Mouse (Mus musculus) limb, embryonic 12.5 days (tissue): ENCODE results near the gene Stx6. TPM values are rescaled to one million over a fixed set of nuclear protein-coding genes. Genes with fewer than 3 reads are reported as not detected.

Experiments
- ATAC-seq: fragments of 200-750 bp; cut with Nextera tagmentation; 2 replicates; pipeline ENCODE4 v1.8.0; 2017; ENCODE audit warnings: low read depth, moderate TSS enrichment; ENCODE audit not compliant: insufficient number of reproducible peaks, insufficient read depth, low FRiP score, low TSS enrichment
- H3K27ac ChIP-seq: fragments of 300-500 bp; sonication (generic); 2 replicates; pipeline ENCODE4 v1.5.1; 2016; ENCODE audit warnings: mild to moderate bottlenecking, moderate library complexity
- H3K27me3 ChIP-seq: fragments of 300-500 bp; sonication (generic); 2 replicates; pipeline ENCODE4 v1.6.1; 2016; ENCODE audit warnings: mild to moderate bottlenecking, moderate library complexity
- H3K36me3 ChIP-seq: fragments of 300-500 bp; sonication (generic); 2 replicates; pipeline ENCODE4 v1.6.1; 2016; ENCODE audit warnings: mild to moderate bottlenecking, moderate library complexity
- H3K4me1 ChIP-seq: fragments of 300-500 bp; sonication (generic); replicated peaks from 2 replicates; pipeline ENCODE4 v1.6.1; 2016
- H3K4me2 ChIP-seq: fragments of 300-500 bp; sonication (generic); 2 replicates; pipeline ENCODE4 v1.6.1; 2016; ENCODE audit warnings: mild to moderate bottlenecking, moderate library complexity
- H3K4me3 ChIP-seq: fragments of 300-500 bp; sonication (generic); replicated peaks from 2 replicates; pipeline ENCODE4 v1.5.1; 2016; ENCODE audit warnings: mild to moderate bottlenecking
- H3K9ac ChIP-seq: fragments of 300-500 bp; sonication (generic); replicated peaks from 2 replicates; pipeline ENCODE4 v1.6.1; 2016; ENCODE audit warnings: mild to moderate bottlenecking, moderate library complexity
- H3K9me3 ChIP-seq: fragments of 300-500 bp; sonication (generic); 2 replicates; pipeline ENCODE4 v1.6.1; 2016; ENCODE audit warnings: mild to moderate bottlenecking, moderate library complexity
- WGBS: fragments of 180-500 bp; shearing (Covaris S2); methylation state at CpG from one replicate; pipeline ENCODE4 v1.1.7; 2016; 5-methylcytosine and 5-hydroxymethylcytosine counted together
- polyA plus RNA-seq: library from polyadenylated mRNA; unstranded; fragments of >200 nt; fragmentation: Nextera tagmentation; extraction: Ambion mirVana; gene quantifications from 2 replicates; pipeline ENCODE4 v1.2.1, GENCODE M21; 2016

Gene Stx6
- polyA plus RNA-seq, 1 experiment from 2014 or later: 112 TPM

DNA sequence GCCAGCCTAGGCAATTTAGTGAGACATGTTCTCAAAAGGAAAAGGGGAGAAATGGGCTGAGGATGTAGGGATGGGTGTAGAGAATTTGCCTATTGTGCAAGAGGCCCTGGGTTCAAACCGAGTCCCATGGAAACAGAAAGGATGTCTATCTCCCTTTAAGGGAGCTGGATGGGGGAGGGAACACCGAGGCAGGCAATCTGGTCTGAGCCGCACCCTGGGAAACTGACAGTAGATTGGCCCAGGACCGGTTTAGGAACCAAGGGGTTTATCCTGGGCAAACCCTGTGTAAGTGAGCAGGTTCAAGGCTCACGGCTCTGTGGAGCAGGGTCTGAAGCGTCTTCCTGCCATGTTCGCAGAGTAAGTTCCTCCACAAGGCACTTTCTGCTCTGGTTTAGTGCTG, 87.0 kb downstream of the Stx6 start:
- no peak for ATAC-seq
- H3K9me3 ChIP-seq: no peaks in the 10 kb centered on the region
- WGBS: 60% methylated on average over 7 of the region's 7 CpGs
- H3K27me3 ChIP-seq: no peaks in the 10 kb centered on the region
- peak overlapping the region; percentile 72; the same call in 1 of the 2 replicates for H3K4me3 ChIP-seq
- H3K36me3 ChIP-seq: peaks cover 17% of the 10 kb centered on the region
- no peak overlapping the region for H3K27ac ChIP-seq
- peaks cover 15% of the 10 kb centered on the region for H3K4me1 ChIP-seq
- peak overlapping the region; percentile 79 for H3K4me2 ChIP-seq
- no peak overlapping the region for H3K9ac ChIP-seq

DNA sequence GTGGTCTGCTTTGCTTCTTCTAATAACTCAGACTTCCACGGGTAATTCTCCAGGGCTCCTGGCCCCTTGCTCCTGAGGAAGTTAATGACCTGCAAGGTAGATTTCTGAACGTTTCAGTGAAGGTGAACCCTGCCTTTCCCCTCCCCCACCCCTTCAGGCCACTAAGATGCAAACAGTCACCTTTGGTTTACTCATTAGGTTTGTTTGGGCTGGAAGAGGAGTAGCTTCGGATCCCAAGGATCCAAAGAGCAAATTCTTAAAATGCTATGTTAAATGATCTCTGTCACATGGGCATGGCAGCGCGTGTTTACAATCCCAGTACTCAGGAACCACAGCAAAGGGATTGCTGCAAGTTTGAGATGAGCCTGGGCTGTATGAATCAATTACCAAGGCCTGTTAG, 88.9 kb downstream of the Stx6 start:
- Histone ChIP-seq H3K4me1 (peaks cover 15% of the 10 kb centered on the region), H3K9me3 (no peaks in the 10 kb centered on the region), H3K27ac (no peak overlapping the region), H3K36me3 (no peaks in the 10 kb centered on the region), H3K9ac (no peak overlapping the region), H3K4me2 (no peak overlapping the region), H3K4me3 (no peak overlapping the region), H3K27me3 (no peaks in the 10 kb centered on the region)
- no peak for ATAC-seq
- WGBS: 23% methylated on average over 5 of the region's 5 CpGs

DNA sequence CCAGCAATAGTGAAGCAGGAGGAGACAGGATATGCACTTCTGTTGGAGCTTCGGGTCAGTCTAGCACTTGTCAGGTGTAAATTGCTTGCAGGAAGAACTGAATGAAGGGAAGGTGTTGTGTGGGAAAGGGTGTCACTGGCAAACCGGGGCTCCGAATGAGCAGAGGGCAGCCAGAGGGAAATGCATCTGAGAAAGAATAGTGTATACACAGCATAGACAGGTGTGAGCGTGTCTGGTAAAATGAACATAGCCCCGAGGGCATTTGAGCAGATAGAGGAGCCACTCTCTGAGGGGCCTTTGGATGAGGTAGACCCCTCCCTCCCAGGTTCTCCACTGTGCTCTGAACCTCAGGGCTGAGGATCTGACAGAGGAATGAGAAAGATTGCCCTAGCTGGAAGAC, 89.5 kb downstream of the Stx6 start:
- H3K9ac ChIP-seq: no peak overlapping the region
- 45% methylated on average over 5 of the region's 5 CpGs for WGBS
- H3K9me3 ChIP-seq: no peaks in the 10 kb centered on the region
- ATAC-seq: no peak
- no peak overlapping the region for H3K4me2 ChIP-seq
- no peaks in the 10 kb centered on the region for H3K27me3 ChIP-seq
- H3K36me3 ChIP-seq: no peaks in the 10 kb centered on the region
- H3K27ac ChIP-seq: no peak overlapping the region
- H3K4me3 ChIP-seq: no peak overlapping the region
- H3K4me1 ChIP-seq: peaks cover 13% of the 10 kb centered on the region

DNA sequence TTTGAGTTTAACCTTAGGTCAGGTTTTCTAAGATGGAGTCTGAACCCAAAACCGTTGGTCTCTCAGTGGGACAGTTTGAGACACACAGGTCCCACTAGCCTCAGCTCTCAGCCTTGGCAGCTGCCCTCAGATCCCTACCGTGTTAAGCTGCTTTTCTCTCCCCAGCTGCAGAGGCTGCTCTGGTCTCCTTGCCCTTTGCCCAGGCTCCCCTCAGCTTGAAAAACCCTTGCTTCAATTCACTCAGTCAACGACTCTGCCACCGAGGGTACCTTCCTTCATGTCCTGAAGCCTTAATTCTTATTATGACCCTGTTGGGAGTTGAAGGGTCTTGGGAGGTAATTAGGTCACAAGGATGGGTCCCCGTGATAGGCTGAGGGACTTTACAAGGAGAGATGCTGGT, 91.4 kb downstream of the Stx6 start:
- no peaks in the 10 kb centered on the region for H3K36me3 ChIP-seq
- no peak overlapping the region for H3K27ac ChIP-seq
- ATAC-seq: no peak
- no peak overlapping the region for H3K4me3 ChIP-seq
- peaks cover 10% of the 10 kb centered on the region for H3K4me1 ChIP-seq
- 35% methylated on average over 5 of the region's 5 CpGs for WGBS
- H3K4me2 ChIP-seq: no peak overlapping the region
- H3K27me3 ChIP-seq: no peaks in the 10 kb centered on the region
- no peak overlapping the region for H3K9ac ChIP-seq
- H3K9me3 ChIP-seq: no peaks in the 10 kb centered on the region

DNA sequence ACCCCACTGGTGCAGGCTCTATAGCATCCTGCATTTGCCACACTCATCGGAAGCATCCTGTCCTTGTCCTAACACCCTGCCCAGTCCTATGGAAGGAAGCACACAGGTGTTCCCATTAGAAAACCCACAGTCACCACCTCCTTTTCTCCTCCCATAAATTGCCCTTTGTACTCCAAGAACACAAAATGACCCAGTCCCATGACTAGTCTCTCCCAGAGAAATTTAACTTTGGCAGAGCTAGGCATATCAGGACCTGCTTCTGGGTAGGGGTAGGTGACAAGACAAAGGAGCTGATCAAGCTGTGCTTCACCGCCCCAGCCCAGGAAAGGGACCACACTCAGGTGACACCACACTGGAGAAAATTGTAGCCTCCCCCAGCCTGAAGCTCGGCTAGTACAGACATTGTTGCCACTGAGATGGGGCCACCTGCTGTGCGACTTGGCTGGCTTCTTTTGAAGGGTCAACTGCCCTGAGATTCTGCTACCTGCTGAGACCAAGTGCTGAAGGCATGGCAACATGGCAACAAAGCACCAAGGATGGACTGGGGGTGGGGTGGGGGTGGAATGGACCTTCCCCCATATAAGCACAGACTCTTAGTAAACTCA, 92.1 kb downstream of the Stx6 start:
- H3K4me3 ChIP-seq: no peak overlapping the region
- H3K27me3 ChIP-seq: no peaks in the 10 kb centered on the region
- 33% methylated on average over 4 of the region's 4 CpGs for WGBS
- no peak overlapping the region for H3K9ac ChIP-seq
- no peak for ATAC-seq
- no peaks in the 10 kb centered on the region for H3K36me3 ChIP-seq
- H3K9me3 ChIP-seq: no peaks in the 10 kb centered on the region
- no peak overlapping the region for H3K27ac ChIP-seq
- 0 out of 2 replicates have a peak, but pooled peaks cover 5% of the 10 kb centered on the region for H3K4me1 ChIP-seq
- no peak overlapping the region for H3K4me2 ChIP-seq

DNA sequence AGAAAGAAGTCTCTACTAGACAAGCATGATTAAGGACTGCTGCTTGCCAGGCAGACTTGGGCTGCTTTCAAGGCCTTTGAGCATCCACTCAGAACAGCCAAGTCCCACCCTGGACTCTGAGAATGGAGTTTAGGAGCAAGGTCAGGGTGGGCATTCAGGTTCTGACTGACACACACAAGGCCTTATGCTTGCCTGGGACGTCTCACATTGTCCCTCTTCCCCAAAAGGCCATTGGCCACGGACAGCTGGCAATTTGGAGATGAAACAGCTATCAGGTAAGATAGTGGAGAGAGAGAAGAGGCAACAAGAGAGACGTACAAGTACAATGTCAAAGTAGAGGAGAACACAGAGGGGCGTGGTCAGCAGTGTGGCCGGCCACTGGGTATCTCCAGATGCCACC, 93.1 kb downstream of the Stx6 start:
- Histone ChIP-seq H3K9ac (no peak overlapping the region), H3K4me2 (no peak overlapping the region), H3K9me3 (no peaks in the 10 kb centered on the region), H3K27ac (no peak overlapping the region), H3K27me3 (no peaks in the 10 kb centered on the region), H3K36me3 (no peaks in the 10 kb centered on the region), H3K4me3 (no peak overlapping the region), H3K4me1 (0 out of 2 replicates have a peak, but pooled peaks cover 5% of the 10 kb centered on the region)
- WGBS: 80% methylated on average over 5 of the region's 5 CpGs
- ATAC-seq: no peak

DNA sequence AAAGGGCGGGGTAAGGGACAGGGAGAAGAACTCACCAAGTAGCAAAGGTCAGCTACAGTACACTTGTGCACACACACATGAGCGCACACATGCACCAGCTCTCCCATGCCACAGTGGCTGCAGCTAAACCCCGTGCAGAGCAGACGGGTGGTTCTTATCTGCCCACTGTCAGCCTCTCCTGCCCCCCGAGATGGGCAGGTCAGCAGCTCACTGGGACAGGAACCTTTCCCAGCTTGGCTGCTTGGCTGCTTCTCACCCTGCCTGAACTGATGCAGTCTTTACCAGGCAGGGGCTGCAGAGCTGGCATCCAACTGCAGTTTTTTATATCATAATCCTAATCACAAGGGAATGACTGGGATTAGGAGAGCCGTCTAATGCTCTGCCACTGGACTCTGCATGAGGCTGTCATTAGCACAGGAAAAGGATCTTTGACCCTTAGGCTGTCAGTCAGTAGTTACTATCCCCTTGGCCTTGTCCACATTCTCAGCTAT, 94.2 kb downstream of the Stx6 start:
- Histone ChIP-seq H3K27ac (no peak overlapping the region), H3K4me3 (no peak overlapping the region), H3K9me3 (no peaks in the 10 kb centered on the region), H3K4me2 (no peak overlapping the region), H3K36me3 (no peaks in the 10 kb centered on the region), H3K27me3 (no peaks in the 10 kb centered on the region), H3K4me1 (no peaks in the 10 kb centered on the region), H3K9ac (no peak overlapping the region)
- ATAC-seq: no peak
- WGBS: 54% methylated on average over 6 of the region's 6 CpGs

DNA sequence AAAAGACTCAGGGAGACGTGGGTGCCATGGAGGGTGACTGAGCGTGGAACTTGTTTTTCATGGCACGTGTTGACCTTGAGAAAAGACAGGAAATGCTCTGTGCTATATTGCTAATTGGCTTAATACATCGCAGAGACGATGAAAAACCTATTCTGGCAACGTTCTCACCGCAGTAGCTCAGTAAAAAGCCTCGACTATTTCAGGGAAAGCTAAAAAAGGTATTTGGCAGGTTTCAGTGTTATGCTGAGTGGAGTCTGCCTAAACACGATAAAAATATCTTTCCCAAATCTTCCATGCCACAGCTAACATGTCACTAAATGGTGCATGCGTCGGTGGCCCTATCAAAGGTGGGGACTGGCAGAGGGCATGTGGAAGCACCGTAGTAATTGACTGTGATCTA, 94.6 kb downstream of the Stx6 start:
- H3K4me1 ChIP-seq: no peaks in the 10 kb centered on the region
- H3K4me3 ChIP-seq: no peak overlapping the region
- H3K4me2 ChIP-seq: no peak overlapping the region
- WGBS: 61% methylated on average over 12 of the region's 12 CpGs
- H3K9me3 ChIP-seq: no peaks in the 10 kb centered on the region
- no peaks in the 10 kb centered on the region for H3K27me3 ChIP-seq
- H3K9ac ChIP-seq: no peak overlapping the region
- H3K36me3 ChIP-seq: no peaks in the 10 kb centered on the region
- H3K27ac ChIP-seq: no peak overlapping the region
- ATAC-seq: no peak

DNA sequence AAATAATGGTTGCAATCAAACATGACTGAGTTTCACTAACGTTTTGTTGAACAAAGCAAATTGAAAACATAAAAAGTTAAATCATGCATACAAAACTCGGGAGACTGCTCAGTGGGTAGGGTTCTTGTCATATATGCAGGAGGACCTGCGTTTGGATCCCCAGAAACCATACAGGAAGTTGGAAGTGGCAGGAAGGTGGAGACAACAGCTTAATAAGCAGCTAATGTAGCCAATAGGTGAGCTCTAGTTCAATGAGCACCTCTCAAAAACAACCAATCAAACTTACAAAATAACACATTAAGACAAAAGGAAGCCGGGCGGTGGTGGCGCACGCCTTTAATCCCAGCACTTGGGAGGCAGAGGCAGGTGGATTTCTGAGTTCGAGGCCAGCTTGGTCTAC, 95.8 kb downstream of the Stx6 start:
- Histone ChIP-seq H3K27ac (no peak overlapping the region), H3K9me3 (no peaks in the 10 kb centered on the region), H3K4me3 (no peak overlapping the region), H3K9ac (no peak overlapping the region), H3K4me2 (no peak overlapping the region), H3K4me1 (no peaks in the 10 kb centered on the region), H3K27me3 (no peaks in the 10 kb centered on the region), H3K36me3 (no peaks in the 10 kb centered on the region)
- ATAC-seq: no peak
- WGBS: 89% methylated on average over 8 of the region's 8 CpGs

Other genes with a start within 250 kb of the Stx6 start
- 15.8 and 16.1 TPM in 2 replicates for gene Ier5, start 59.1 kb upstream of the Stx6 start, polyA plus RNA-seq
- gene Mr1, start 11.9 kb upstream of the Stx6 start, polyA plus RNA-seq: 4.0 and 5.0 TPM in 2 replicates
- 8.4 and 8.6 TPM in 2 replicates for gene BC034090, start 85.7 kb downstream of the Stx6 start, polyA plus RNA-seq